Mouse (Mus musculus) liver, embryonic 13.5 days (tissue): ENCODE results near the gene 4922502D21Rik. TPM values are rescaled to one million over a fixed set of nuclear protein-coding genes. Genes with fewer than 3 reads are reported as not detected.

Experiments used
- ATAC-seq: fragments of 200-750 bp; cut with Nextera tagmentation; 2 replicates; pipeline ENCODE4 v1.8.0; 2017; ENCODE audit warnings: low read depth, mild to moderate bottlenecking, moderate number of reproducible peaks, moderate library complexity
- DNase-seq: peaks from one replicate; pipeline ENCODE4 v3.0.0; 2022
- H3K27ac ChIP-seq: fragments of 300-500 bp; sonication (generic); 2 replicates; pipeline ENCODE4 v1.5.1; 2015; ENCODE audit warnings: moderate library complexity, mild to moderate bottlenecking, inconsistent platforms
- H3K27me3 ChIP-seq: fragments of 300-500 bp; sonication (generic); 2 replicates; pipeline ENCODE4 v1.6.1; 2015; ENCODE audit warnings: mild to moderate bottlenecking, inconsistent platforms
- H3K36me3 ChIP-seq: fragments of 300-500 bp; sonication (generic); 2 replicates; pipeline ENCODE4 v1.6.1; 2015; ENCODE audit warnings: mild to moderate bottlenecking, inconsistent platforms
- H3K4me1 ChIP-seq: fragments of 300-500 bp; sonication (generic); replicated peaks from 2 replicates; pipeline ENCODE4 v1.6.1; 2015; ENCODE audit warnings: inconsistent platforms
- H3K4me2 ChIP-seq: fragments of 300-500 bp; sonication (generic); 2 replicates; pipeline ENCODE4 v1.6.1; 2015; ENCODE audit warnings: inconsistent platforms, mild to moderate bottlenecking, moderate library complexity
- H3K4me3 ChIP-seq: fragments of 300-500 bp; sonication (generic); replicated peaks from 2 replicates; pipeline ENCODE4 v1.5.1; 2015; ENCODE audit warnings: mild to moderate bottlenecking, inconsistent platforms
- H3K9ac ChIP-seq: fragments of 300-500 bp; sonication (generic); 2 replicates; pipeline ENCODE4 v1.6.1; 2015; ENCODE audit warnings: mild to moderate bottlenecking, inconsistent platforms
- H3K9me3 ChIP-seq: fragments of 300-500 bp; sonication (generic); replicated peaks from 2 replicates; pipeline ENCODE4 v1.6.1; 2016; ENCODE audit warnings: inconsistent platforms
- WGBS: fragments of 180-500 bp; shearing (Covaris S2); methylation state at CpG from one replicate; pipeline ENCODE4 v1.1.7; 2015; ENCODE audit not compliant: insufficient replicate concordance; 5-methylcytosine and 5-hydroxymethylcytosine counted together
- polyA plus RNA-seq: library from polyadenylated mRNA; unstranded; fragments of >200 nt; fragmentation: Nextera tagmentation; extraction: Ambion mirVana; gene quantifications from 2 replicates; pipeline ENCODE4 v1.2.1, GENCODE M21; 2015

Gene 4922502D21Rik
- not detected in 2 replicates for polyA plus RNA-seq

DNA sequence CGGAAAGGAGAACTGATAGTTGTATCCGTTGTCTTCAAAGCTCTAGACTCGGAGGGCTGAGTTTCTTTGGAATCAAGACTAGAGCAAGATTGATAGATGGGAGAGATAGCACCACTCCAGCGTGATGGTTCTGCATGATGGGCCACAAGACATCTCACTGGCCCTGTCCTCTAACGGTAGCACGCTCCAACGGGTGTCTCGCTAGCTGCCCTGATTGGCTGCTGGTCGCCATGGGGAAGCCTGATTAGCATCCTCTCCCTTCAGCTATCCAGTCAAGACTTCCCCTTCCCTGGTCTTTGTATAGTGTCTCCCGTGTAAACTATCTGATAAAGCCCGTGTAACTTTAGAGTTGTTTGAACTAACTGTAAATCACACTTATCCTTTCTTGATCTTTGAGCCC, at the start of gene 4922502D21Rik:
Gene 4922502D21Rik (minus strand): TSS at position 187 of the 400 bp plus-strand sequence.
- 40% methylated on average over 11 of the region's 11 CpGs for WGBS
- Histone ChIP-seq H3K27me3 (no peaks in the 10 kb centered on the region), H3K4me3 (no peak within 1 kb of the TSS), H3K9me3 (no peaks in the 10 kb centered on the region), H3K9ac (no peak within 1 kb of the TSS), H3K36me3 (no peaks in the 10 kb centered on the region), H3K4me2 (no peak within 1 kb of the TSS), H3K4me1 (no peaks in the 10 kb centered on the region), H3K27ac (no peak within 1 kb of the TSS)
- DNase-seq: no peak
- ATAC-seq: no peak

DNA sequence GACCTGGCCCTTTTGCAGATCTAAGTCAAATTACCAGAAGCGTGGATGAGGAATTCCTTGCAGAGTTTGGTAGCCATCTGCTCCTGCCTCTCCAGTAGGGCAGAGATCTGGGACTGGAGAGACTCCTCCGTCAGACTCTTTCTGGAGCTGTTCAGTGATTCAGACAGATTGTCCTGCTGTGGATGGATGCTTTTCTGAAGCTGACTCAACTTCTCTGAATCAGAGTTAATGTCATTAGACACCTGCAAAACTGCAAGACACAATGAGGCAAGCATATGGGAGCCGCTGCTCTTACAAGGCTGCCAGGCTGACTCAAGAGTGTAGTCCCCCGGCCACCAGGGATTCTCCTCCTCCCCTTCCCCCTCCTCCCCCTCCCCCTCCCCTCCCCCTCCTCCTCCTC, 48.9 kb upstream of the 4922502D21Rik start:
- H3K4me3 ChIP-seq: no peak overlapping the region
- WGBS: 62% methylated on average over 4 of the region's 4 CpGs
- ATAC-seq (no peak), DNase-seq (no peak)
- no peak overlapping the region for H3K9ac ChIP-seq
- no peak overlapping the region for H3K27ac ChIP-seq
- no peaks in the 10 kb centered on the region for H3K9me3 ChIP-seq
- no peak overlapping the region for H3K4me2 ChIP-seq
- H3K4me1 ChIP-seq: no peaks in the 10 kb centered on the region
- H3K27me3 ChIP-seq: no peaks in the 10 kb centered on the region
- no peaks in the 10 kb centered on the region for H3K36me3 ChIP-seq

DNA sequence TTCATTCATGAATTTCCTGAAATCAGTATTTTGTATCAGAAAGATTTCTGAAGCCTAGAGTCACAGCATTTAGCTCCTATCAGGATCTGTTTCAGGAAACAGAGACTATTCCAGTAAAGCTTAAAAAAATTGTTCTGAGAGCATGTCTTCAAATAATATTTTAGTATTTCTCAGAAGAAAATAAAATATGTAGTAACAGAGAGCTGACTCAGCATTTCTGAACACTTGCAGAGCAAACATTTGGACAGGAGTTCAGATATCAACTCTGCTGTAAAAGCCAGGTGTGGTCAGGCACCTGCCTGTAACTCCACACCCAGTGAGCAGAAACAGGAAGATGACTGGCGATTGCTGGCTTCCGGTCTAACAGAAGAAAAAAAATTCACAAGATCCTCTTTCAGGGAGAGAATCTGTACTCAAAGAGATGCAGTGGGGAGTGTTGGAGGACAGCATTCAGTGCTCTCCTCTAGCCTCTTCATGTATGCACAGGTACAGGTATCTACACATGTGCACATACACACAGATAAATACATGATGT, 43.4 kb upstream of the 4922502D21Rik start:
- Histone ChIP-seq H3K9me3 (no peaks in the 10 kb centered on the region), H3K4me3 (no peak overlapping the region), H3K4me1 (no peaks in the 10 kb centered on the region), H3K36me3 (no peaks in the 10 kb centered on the region), H3K27ac (no peak overlapping the region), H3K9ac (no peak overlapping the region), H3K27me3 (no peaks in the 10 kb centered on the region), H3K4me2 (no peak overlapping the region)
- ATAC-seq (no peak), DNase-seq (no peak)
- 22% methylated on average over 2 of the region's 2 CpGs for WGBS

DNA sequence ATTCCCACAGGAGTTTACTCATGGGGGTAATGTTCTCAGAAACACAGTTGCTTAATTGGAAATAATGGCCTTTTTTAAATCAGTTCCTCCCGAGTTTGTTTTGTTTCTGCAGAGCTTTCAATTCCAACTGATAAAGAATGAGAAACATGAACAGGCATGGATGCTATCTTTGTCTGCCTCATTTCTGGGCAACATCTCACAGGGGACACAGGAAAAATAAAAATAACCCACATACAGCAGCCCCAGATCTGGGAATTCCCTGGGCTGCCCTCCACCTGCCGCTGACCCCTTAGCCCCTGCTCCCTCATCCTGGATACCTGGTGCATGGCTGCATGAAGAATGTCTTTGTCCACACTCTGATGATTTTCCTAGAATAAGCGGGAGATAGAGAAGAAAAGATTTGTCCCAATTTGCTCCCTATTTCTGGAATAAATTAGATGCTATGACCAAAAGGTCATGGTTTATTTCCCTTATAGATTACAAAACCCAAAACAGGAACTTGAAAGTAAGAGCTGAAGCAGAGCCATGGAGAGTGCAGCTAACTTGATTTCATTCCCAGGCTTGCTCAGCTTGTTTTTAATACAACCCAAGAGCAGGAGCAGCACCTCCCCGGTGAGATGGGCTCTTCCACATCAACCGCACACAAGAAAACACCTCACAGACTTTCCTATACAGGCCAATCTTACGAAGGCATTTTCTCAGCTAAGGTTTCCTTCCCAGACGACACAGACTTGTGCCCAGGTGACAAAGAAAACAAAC, 38.0 kb upstream of the 4922502D21Rik start:
- Histone ChIP-seq H3K36me3 (no peaks in the 10 kb centered on the region), H3K4me1 (no peaks in the 10 kb centered on the region), H3K27ac (no peak overlapping the region), H3K9me3 (no peaks in the 10 kb centered on the region), H3K9ac (no peak overlapping the region), H3K4me3 (no peak overlapping the region), H3K4me2 (no peak overlapping the region), H3K27me3 (no peaks in the 10 kb centered on the region)
- no peak for DNase-seq
- ATAC-seq: no peak
- 54% methylated on average over 7 of the region's 7 CpGs for WGBS

DNA sequence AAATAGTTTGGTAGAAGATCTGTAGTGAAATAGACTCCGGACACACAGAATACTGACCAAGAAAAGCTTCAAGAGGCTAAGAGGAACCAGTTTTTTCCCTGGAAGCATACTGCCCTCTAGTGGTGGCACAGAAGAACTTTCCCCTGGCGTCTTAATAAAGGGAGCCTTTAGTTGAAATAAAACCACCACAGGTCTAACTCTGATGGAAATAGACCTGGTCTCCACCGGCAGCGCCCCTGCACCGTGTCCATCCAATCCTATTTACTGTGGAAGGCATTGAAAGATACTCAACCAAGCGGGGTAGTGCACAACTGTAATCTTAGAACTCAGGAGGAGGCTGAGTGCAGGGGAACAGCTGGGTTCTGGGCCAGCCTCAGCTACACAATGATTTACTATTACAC, 34.4 kb upstream of the 4922502D21Rik start:
- 5% methylated on average over 6 of the region's 6 CpGs for WGBS
- H3K27me3 ChIP-seq: no peaks in the 10 kb centered on the region
- no peak for ATAC-seq

DNA sequence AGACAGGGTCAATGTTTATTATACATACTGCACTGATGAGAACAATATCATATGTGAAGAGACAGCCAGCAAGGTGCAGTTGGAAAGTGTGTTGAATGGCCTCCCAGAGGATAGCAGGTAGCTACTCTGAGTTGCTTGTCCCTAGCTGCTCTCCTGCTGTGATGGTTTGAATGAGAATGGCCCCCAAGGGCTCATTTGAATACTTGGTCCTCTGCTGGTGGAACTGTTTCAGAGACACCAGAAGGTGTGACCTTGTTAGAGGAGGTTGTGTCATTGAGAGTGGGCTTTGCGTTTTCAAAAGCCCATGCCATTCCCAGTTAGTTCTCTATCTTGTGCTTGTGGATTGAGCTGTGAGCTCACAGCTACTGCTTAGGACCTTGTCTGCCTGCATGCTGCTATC, 32.3 kb upstream of the 4922502D21Rik start:
- no peaks in the 10 kb centered on the region; the same call in 1 of the 2 replicates for H3K4me1 ChIP-seq
- DNase-seq (no peak), ATAC-seq (no peak)
- no peaks in the 10 kb centered on the region for H3K27me3 ChIP-seq
- 33% methylated on average over 1 of the region's 1 CpGs for WGBS
- no peak overlapping the region for H3K9ac ChIP-seq
- no peak overlapping the region for H3K4me3 ChIP-seq
- no peaks in the 10 kb centered on the region for H3K9me3 ChIP-seq
- no peak overlapping the region for H3K4me2 ChIP-seq
- H3K36me3 ChIP-seq: no peaks in the 10 kb centered on the region
- no peak overlapping the region for H3K27ac ChIP-seq

More for the DNA sequence above, 34.4 kb upstream of the 4922502D21Rik start:
- Histone ChIP-seq H3K9me3 (no peaks in the 10 kb centered on the region), H3K9ac (no peak overlapping the region), H3K4me2 (no peak overlapping the region), H3K4me1 (no peaks in the 10 kb centered on the region; the same call in 1 of the 2 replicates), H3K4me3 (no peak overlapping the region), H3K36me3 (no peaks in the 10 kb centered on the region), H3K27ac (no peak overlapping the region)
- DNase-seq: no peak

DNA sequence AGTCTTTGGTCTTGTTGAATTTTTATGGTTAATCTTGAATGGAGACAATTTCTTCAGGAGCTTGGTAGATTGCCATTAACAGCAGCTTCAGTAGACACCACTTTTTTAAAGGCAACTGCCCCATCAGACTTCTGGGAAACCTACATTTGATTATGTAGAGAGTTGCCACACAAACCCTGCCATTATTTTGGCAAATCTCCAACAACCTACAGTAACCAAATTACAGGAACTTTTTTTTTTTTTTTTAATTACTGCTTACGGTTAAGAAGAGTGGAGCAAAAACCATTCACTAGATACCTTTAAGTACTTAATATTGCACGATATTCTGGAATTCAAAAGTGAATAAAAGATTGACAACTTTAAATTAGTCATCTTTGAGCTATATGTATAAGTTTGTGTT, 27.9 kb upstream of the 4922502D21Rik start:
- H3K36me3 ChIP-seq: no peaks in the 10 kb centered on the region
- no peaks in the 10 kb centered on the region for H3K9me3 ChIP-seq
- 79% methylated on average over 2 of the region's 2 CpGs for WGBS
- no peak overlapping the region for H3K9ac ChIP-seq
- H3K27me3 ChIP-seq: no peaks in the 10 kb centered on the region
- no peak overlapping the region for H3K4me2 ChIP-seq
- no peak overlapping the region for H3K27ac ChIP-seq
- no peak overlapping the region for H3K4me3 ChIP-seq
- H3K4me1 ChIP-seq: no peaks in the 10 kb centered on the region; the same call in 1 of the 2 replicates
- no peak for DNase-seq
- no peak for ATAC-seq

DNA sequence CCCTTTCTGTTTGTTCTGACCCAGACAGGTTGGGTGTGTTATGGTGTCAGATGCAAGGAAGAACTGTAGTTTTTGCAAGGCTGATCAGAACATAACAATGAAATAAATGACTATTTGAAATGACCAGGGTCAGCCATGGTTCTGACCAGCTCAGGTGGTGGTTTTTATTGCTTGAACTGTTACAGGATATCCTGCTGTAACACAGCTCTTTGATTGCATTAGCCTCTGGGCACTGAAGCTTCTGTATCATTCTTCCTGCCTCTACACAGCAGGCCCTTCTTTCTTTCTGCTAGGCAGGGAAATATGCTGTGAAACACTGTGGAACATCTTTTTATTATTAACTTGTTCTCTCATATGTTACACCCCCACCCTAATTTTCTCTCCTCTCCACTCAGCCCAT, 24.8 kb upstream of the 4922502D21Rik start:
- ATAC-seq (no peak), DNase-seq (no peak)
- H3K4me3 ChIP-seq: no peak overlapping the region
- no peaks in the 10 kb centered on the region for H3K4me1 ChIP-seq
- no peaks in the 10 kb centered on the region for H3K27me3 ChIP-seq
- no peaks in the 10 kb centered on the region for H3K9me3 ChIP-seq
- no peak overlapping the region for H3K9ac ChIP-seq
- no peak overlapping the region for H3K4me2 ChIP-seq
- H3K27ac ChIP-seq: no peak overlapping the region
- H3K36me3 ChIP-seq: no peaks in the 10 kb centered on the region

DNA sequence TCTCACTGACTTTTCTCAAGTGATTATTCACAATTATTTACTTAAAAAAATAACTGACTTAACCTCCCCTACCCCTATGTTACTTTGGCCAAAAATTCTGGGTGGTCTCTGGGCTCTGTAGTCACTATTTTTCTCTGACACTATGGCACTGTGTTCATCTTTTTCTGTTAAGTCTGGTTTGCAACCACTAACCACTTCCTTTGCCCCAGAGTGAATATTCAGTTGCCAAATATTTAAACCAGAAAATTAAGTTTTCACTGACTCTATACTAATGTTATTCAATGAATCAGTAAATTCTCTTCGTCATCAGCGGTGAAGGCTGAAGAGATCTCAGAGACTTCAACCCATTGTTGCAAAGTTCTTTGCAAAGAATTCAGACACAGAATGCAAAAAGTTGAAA, 24.2 kb upstream of the 4922502D21Rik start:
- Histone ChIP-seq H3K27ac (no peak overlapping the region), H3K36me3 (no peaks in the 10 kb centered on the region), H3K4me1 (no peaks in the 10 kb centered on the region), H3K9ac (no peak overlapping the region), H3K4me3 (no peak overlapping the region), H3K27me3 (no peaks in the 10 kb centered on the region), H3K4me2 (no peak overlapping the region), H3K9me3 (no peaks in the 10 kb centered on the region)
- WGBS: 80% methylated on average over 2 of the region's 2 CpGs
- no peak for ATAC-seq
- DNase-seq: no peak

DNA sequence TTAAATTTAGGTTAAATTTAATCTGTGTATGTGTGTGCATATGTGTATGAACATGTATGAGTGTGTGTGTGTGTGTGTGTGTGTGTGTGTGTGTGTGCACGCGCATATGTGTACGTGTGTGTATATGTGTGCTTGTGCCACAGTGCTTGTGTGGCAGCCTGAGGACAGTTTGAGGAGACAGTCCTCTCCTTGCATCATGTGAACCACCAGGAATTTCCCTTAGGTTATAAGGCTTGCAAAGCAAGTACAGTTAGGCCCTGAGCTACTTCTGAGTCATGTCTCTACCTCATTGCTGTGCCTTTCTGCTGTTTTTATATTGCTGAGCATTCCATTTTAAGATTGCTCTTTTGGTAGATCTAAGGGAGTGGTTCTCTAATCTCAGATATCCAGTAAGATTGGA, 19.5 kb upstream of the 4922502D21Rik start:
- Histone ChIP-seq H3K36me3 (no peaks in the 10 kb centered on the region), H3K27ac (no peak overlapping the region), H3K9me3 (no peaks in the 10 kb centered on the region), H3K27me3 (no peaks in the 10 kb centered on the region), H3K4me2 (no peak overlapping the region), H3K9ac (no peak overlapping the region), H3K4me3 (no peak overlapping the region), H3K4me1 (peaks cover 5% of the 10 kb centered on the region; the same call in 1 of the 2 replicates)
- DNase-seq (no peak), ATAC-seq (no peak)
- 94% methylated on average over 3 of the region's 3 CpGs for WGBS

DNA sequence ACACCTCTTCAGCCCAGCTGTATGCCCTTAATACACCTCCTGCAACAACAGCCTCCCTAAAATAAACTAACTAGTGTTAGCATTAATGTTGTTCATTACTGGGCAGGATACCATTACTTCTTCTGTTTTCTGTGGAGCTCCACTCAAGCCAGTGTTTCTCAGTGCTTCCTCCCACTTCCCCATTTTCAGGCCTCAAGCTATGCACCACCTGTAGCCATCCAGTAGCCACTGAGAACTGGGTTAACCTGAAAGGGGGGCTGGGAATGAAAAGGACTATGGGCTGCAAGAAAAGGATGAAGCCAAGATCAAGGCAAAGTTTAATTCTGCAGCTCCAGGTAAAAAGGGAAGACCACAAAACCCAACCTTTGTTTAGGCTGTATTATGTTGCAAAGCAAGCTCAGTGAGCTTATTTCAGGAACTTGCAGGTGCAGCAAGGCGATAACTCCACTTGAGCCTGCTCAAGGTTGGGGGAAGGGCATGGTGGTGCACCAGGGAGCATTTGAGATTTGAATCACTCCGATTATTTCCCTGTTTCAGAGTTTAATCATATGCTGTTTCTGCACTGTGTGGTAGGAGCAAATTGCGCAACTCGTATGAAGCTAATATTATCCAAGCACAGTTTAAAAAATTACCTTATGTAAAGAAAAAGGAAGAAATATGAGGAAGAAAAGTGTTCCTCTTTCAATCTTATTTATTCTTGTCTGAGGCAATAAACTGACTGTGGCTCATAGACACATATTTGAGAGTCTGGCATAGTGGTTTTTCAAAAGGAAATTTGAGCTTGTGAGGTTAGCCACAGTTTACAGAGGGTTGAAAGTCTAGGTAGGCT, 18.1 kb upstream of the 4922502D21Rik start:
- Histone ChIP-seq H3K9me3 (no peaks in the 10 kb centered on the region), H3K4me3 (no peak overlapping the region), H3K27ac (peak overlapping the region; percentile 34; the same call in 1 of the 2 replicates), H3K9ac (no peak overlapping the region), H3K36me3 (no peaks in the 10 kb centered on the region), H3K27me3 (no peaks in the 10 kb centered on the region), H3K4me2 (no peak overlapping the region), H3K4me1 (peaks cover 5% of the 10 kb centered on the region; the same call in 1 of the 2 replicates)
- ATAC-seq: peak; percentile 77
- peak; percentile 21 for DNase-seq
- 18% methylated on average over 4 of the region's 4 CpGs for WGBS
